Mouse (Mus musculus): ENCODE data around the gene Scyl1. TPM values are rescaled to one million over a fixed set of nuclear protein-coding genes. Genes with fewer than 3 reads are reported as not detected.
"Not testable (repeated sequence)": the region's sequence is repeated elsewhere in the genome, so short reads cannot be mapped to it uniquely, and the experiment has no call there.

Scyl1 gene
- 71.6 and 78.5 TPM in 2 replicates for polyA plus RNA-seq (2016; fragmentation: Nextera tagmentation; extraction: Ambion mirVana)

DNA sequence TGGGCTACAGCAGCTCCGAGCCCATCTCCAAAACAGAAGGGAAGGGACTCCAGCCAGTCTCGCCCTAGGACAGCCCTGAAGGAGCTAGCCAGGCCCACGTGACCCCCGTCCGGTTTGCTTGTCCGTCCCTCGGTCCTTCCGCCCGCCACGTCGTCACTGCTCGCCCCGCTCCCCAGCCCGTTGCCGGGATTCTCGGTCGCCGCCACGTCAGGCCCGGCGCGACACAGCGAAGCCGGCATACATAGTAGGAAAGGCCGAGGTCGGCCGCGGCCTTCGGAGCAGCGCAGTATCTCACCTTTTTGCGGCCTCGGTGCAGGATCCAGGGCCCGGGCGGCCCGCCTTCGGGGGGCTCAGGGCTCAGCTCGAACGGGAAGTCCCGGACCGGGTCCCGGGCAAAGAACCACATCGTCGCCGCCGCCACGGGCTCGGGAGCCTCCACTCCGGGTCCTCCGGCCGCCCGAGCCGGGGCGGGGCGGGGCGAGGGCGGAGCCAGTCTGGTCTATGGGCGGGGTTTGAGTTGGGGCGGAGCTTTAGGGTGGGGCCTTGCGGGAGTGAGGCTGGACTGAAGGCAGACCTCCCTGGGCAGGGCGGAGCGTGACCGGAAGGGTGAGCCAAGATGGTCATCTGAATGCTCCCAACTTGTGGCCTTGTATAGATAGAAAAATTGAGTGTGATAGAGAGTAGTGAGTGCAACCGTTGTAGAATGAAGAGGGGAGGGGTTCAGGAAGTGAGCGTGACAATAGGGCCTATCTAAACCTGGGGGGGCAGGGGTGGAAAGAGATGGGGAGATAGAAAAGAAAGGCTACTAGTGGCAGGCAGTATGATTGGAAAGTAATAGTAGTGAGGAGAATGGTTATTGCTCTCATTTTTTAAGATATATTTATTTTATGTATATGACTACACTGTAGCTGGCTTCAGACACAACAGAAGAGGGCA is at the start of gene Scyl1:
Gene Scyl1 (minus strand): TSS at position 495 of the 936 bp plus-strand sequence.
- Histone ChIP-seq H3K27me3 (ENCODE audit: low read depth, poor library complexity, severe bottlenecking) (no peaks in the 10 kb centered on the region), H3K36me3 (peaks cover 41% of the 10 kb centered on the region), H3K4me1 (peaks cover 17% of the 10 kb centered on the region), H3K9me3 (replicated peaks) (no peaks in the 10 kb centered on the region), H3K27ac (peak within 1 kb of the TSS; percentile 94), H3K4me3 (peak within 1 kb of the TSS; percentile 93)
- peak; percentile 96 for DNase-seq (ENCODE audit: low spot score)
- WGBS, result 1% methylated on average over 64 of the region's 64 CpGs

DNA sequence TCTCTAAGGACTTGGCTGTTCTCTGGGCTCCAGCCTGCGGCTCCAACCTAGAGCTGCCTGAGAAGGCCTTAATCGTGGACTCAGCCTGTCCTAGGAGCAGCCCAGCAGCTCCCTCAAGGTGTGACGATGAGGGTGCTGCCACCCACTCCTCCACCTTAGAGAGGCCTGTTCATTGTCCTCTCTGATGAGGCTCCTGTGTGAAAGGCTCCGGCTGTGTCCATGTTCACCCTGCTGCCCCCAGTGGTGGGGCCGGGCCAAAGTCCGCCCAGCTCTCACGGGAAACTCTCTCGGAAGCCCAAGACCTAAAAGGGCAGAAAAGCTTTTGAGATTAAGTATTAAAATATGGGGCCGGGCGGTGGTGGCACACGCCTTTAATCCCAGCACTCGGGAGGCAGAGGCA is 48.3 kb upstream of the Scyl1 start:
- no peak for DNase-seq (ENCODE audit: low spot score)

DNA sequence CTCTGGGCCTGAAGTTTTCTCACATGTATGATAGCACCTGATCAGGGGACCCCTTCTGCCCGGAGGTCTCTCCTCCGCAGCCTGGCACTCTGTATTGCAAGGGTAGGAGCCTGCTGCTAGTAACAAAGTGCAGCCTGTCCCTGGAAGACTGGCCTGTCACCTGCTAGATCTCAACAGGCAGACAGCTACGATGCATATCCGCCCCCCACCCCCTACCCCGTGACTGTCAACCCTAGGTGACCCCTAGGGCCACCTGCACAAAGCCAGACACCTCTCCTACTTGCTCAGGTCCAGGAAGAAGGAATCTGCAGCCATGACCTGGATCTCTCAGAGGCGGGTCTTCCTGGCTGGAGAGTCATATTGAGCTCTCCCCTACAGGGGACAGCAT is 47.4 kb upstream of the Scyl1 start:
- no peak for DNase-seq (ENCODE audit: low spot score)
- Histone ChIP-seq H3K27me3 (ENCODE audit: low read depth, poor library complexity, severe bottlenecking) (no peaks in the 10 kb centered on the region), H3K4me3 (no peak overlapping the region), H3K4me1 (peaks cover 38% of the 10 kb centered on the region), H3K9me3 (replicated peaks) (no peaks in the 10 kb centered on the region), H3K36me3 (no peaks in the 10 kb centered on the region), H3K27ac (peak overlapping the region; percentile 90)
- WGBS, result 81% methylated on average over 6 of the region's 6 CpGs

More for the DNA sequence above, 48.3 kb upstream of the Scyl1 start:
- Histone ChIP-seq H3K36me3 (no peaks in the 10 kb centered on the region), H3K27ac (peak overlapping the region; percentile 4; the same call in 1 of the 2 replicates), H3K4me1 (peaks cover 48% of the 10 kb centered on the region), H3K9me3 (replicated peaks) (no peaks in the 10 kb centered on the region), H3K4me3 (no peak overlapping the region), H3K27me3 (ENCODE audit: low read depth, poor library complexity, severe bottlenecking) (no peaks in the 10 kb centered on the region)
- WGBS, result 55% methylated on average over 12 of the region's 12 CpGs

DNA sequence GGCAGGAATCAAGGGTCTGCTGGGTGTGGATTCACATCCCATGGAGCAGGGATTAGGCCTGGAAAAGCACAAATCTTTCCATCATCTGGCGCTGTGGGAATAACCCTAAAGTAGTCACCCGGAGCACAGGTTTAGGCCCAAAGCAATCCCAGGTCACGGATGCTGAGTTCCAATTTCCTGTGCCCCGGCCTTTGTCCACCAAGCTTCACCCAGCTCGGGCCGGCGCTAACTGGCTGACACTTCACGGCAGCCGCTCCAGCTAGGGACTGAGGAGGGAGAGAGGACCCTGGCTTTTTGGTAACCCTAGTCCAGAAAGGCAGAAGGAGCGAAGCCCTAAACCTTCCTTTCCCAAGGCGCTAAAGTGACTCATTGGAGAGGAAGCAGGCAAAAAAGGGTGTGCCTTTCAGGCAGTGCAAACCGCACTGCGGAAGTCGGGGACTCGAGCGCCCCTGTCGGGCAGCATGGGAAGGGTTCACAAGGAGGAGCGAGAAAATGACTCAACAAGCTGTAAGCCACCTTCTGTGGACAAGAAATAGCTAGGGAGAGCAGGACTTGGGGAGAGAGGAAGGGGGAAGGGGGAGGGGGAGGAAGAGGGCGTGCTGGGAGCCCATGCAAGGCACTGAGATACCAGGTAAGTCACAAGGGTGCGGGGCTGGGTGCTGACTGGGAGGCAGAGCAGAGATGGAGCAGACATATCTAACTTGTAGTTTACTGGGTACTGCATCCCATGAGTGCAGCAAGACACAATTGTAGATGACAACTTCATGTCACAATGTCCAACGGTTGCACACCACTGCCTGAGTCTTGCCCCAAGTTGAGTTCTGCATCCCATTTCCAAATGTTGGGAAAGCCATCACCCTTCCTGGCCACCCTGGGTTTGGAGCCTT is 46.7 kb upstream of the Scyl1 start:
- Histone ChIP-seq H3K27me3 (ENCODE audit: low read depth, poor library complexity, severe bottlenecking) (no peaks in the 10 kb centered on the region), H3K36me3 (no peaks in the 10 kb centered on the region), H3K27ac (peak overlapping the region; percentile 90), H3K4me3 (peak overlapping the region; percentile 37), H3K9me3 (replicated peaks) (no peaks in the 10 kb centered on the region), H3K4me1 (peaks cover 32% of the 10 kb centered on the region)
- DNase-seq (ENCODE audit: low spot score), result peak; percentile 83
- 25% methylated on average over 21 of the region's 21 CpGs for WGBS

DNA sequence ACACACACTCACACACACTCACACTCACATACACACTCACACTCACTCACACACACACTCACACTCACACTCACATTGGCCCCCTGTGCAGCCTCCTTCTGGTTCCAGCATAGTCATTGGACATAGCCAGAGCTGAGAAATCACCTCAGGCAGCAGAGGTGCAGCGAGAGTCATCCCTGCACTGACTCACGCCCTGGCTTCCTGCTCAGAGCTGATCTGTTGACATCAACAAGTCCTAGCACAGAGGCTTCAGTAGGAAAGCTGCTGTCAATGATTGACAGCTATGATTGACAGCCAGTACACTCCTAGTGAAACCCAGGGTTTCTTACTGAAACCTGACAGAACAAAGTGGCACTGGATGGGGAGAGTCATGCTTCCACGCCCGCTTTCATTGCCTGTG is 44.7 kb upstream of the Scyl1 start:
- H3K4me1 ChIP-seq, result peaks cover 39% of the 10 kb centered on the region
- no peak overlapping the region for H3K4me3 ChIP-seq
- H3K9me3 ChIP-seq (replicated peaks), result no peaks in the 10 kb centered on the region
- H3K36me3 ChIP-seq, result no peaks in the 10 kb centered on the region
- H3K27ac ChIP-seq, result no peak overlapping the region
- 76% methylated on average over 4 of the region's 4 CpGs for WGBS
- no peak for DNase-seq (ENCODE audit: low spot score)
- H3K27me3 ChIP-seq (ENCODE audit: low read depth, poor library complexity, severe bottlenecking), result no peaks in the 10 kb centered on the region

DNA sequence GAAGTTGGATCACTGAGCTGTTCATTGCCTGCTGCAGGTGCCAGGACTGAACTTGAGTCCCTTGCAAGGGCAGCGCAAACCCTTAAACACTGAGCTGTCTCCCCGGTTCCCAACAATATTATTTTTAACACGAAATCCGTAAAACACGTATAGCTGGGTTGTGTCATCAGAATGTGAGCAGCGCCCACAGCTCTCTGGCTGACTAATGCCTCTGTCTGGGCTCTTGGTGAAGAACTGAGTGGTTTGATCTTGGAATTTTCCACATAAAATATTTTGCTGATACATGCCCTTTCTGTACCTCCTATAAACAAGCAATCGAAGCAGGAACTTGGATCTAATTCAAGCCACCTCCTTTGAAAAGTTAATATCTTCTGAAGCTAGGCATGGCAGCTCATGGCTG is 43.8 kb upstream of the Scyl1 start:
- no peaks in the 10 kb centered on the region for H3K9me3 ChIP-seq (replicated peaks)
- no peak overlapping the region for H3K4me3 ChIP-seq
- no peaks in the 10 kb centered on the region for H3K27me3 ChIP-seq (ENCODE audit: low read depth, poor library complexity, severe bottlenecking)
- no peaks in the 10 kb centered on the region for H3K36me3 ChIP-seq
- 91% methylated on average over 7 of the region's 7 CpGs for WGBS
- peaks cover 48% of the 10 kb centered on the region for H3K4me1 ChIP-seq
- no peak for DNase-seq (ENCODE audit: low spot score)
- no peak overlapping the region for H3K27ac ChIP-seq

DNA sequence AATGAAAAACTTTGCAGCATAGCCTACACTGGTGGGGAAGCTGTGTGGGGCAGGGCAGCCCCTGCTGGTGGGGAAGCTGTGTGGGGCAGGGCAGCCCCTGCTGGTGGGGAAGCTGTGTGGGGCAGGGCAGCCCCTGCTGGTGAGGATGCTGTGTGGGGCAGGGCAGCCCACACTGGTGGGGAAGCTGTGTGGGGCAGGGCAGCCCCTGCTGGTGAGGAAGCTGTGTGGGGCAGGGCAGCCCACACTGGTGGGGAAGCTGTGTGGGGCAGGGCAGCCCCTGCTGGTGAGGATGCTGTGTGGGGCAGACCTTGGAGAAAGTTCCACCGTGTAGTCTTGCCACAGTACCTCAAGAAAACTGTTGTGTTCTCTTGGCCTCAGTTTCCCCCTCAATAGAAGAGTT is 42.8 kb upstream of the Scyl1 start:
- peaks cover 53% of the 10 kb centered on the region for H3K4me1 ChIP-seq
- not testable (repeated sequence) for H3K36me3 ChIP-seq; H3K9me3 ChIP-seq (replicated peaks); H3K4me3 ChIP-seq; H3K27ac ChIP-seq; H3K27me3 ChIP-seq (ENCODE audit: low read depth, poor library complexity, severe bottlenecking); DNase-seq (ENCODE audit: low spot score)
- 66% methylated on average over 1 of the region's 1 CpGs for WGBS

DNA sequence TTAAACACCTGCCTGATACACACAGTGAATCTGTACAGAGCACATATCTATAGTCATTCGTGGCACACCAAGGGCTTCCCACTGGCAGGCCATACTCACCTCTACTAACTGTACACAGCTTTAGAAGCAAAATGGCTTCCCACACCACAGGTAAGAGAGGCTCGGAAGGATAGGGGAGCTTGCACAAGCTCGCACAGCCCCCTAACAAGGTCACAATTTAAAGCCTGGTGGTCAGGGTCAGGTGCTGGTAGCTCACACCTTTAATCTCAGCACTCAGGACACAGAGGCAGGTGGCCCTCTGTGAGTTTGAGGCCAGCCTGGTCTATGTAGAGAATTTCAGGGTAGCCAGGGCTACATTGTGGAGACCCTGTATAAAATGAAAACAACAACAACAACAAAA is 42.3 kb upstream of the Scyl1 start:
- Histone ChIP-seq H3K36me3 (no peaks in the 10 kb centered on the region), H3K4me3 (no peak overlapping the region), H3K27me3 (ENCODE audit: low read depth, poor library complexity, severe bottlenecking) (no peaks in the 10 kb centered on the region), H3K4me1 (peaks cover 54% of the 10 kb centered on the region), H3K27ac (no peak overlapping the region), H3K9me3 (replicated peaks) (no peaks in the 10 kb centered on the region)
- DNase-seq (ENCODE audit: low spot score), result no peak
- WGBS, result 93% methylated on average over 3 of the region's 3 CpGs

DNA sequence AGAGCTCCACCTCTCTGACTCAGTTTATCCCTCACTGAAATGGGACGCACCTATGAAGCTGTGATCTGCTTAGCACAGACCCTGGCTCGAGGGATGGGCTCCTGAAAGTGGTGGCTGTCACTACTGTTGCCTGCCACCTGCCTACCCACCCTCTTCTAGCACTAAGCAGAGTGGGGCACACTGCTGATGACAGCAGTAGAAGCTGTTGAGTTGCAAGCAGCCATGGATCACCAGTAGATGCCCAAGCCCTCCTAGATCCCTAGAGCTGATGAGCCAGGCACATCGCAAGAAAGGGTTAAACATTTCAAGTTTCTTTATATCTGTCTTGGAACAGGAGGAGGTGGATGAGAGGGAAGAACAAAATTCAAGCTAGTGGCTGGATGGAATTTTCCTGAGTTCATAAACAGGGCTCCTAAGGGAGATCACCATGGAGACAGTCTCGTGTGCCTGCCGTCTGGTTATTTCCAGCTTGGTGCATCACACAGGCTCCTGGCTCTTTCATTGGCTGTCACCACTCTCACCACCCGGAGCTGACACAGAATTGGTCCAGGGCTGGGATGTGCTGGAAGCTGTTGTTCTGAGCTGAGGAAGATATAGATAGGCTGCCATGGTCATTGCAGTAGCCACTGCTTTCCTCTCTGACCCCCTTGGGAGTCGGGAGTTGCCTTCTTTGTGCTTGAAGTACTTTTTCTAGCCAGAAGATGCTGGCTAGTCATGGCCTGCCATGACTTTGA is 40.7 kb upstream of the Scyl1 start:
- 58% methylated on average over 7 of the region's 7 CpGs for WGBS
- Histone ChIP-seq H3K9me3 (replicated peaks) (no peaks in the 10 kb centered on the region), H3K27ac (peak overlapping the region; percentile 74), H3K36me3 (no peaks in the 10 kb centered on the region), H3K4me1 (peaks cover 58% of the 10 kb centered on the region), H3K4me3 (no peak overlapping the region), H3K27me3 (ENCODE audit: low read depth, poor library complexity, severe bottlenecking) (no peaks in the 10 kb centered on the region)
- no peak for DNase-seq (ENCODE audit: low spot score)

DNA sequence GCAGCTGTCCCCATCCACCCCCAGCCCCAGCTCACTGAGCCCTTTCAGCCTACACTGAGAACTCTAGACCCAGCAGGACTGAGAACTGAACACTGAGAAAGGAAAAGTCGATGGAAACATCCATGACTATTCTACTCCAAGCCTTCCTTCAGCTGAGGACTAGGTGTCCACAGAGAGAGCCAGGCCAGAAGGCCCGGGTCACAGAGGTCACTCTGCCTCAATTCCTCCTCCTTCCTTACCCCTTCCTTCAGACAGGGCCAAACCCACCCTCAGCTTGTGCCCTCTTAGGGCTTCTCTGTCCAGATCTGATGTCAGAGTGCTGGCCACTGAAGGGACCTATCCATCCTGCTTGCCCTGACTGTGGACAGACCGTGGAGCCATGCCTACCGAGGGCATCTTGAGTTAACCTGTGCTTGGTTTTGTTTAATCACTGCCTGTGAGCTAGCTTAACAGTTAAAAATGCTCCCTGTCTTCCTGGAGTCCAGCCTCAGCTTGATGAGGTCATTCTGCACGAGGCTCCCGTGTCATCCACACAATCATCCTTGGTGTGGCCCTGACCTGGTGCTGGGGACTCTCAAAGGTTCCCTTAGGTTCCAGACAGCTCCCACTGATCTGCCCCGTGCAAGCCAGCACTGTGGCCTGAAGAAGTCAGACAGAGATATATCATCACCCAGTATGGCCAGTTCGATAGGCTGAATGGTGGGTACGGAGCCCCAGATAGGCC is 39.8 kb upstream of the Scyl1 start:
- no peaks in the 10 kb centered on the region for H3K27me3 ChIP-seq (ENCODE audit: low read depth, poor library complexity, severe bottlenecking)
- DNase-seq (ENCODE audit: low spot score), result no peak
- peaks cover 67% of the 10 kb centered on the region for H3K4me1 ChIP-seq
- H3K36me3 ChIP-seq, result no peaks in the 10 kb centered on the region
- H3K4me3 ChIP-seq, result no peak overlapping the region
- no peaks in the 10 kb centered on the region for H3K9me3 ChIP-seq (replicated peaks)
- 79% methylated on average over 9 of the region's 9 CpGs for WGBS
- H3K27ac ChIP-seq, result peak overlapping the region; percentile 74

DNA sequence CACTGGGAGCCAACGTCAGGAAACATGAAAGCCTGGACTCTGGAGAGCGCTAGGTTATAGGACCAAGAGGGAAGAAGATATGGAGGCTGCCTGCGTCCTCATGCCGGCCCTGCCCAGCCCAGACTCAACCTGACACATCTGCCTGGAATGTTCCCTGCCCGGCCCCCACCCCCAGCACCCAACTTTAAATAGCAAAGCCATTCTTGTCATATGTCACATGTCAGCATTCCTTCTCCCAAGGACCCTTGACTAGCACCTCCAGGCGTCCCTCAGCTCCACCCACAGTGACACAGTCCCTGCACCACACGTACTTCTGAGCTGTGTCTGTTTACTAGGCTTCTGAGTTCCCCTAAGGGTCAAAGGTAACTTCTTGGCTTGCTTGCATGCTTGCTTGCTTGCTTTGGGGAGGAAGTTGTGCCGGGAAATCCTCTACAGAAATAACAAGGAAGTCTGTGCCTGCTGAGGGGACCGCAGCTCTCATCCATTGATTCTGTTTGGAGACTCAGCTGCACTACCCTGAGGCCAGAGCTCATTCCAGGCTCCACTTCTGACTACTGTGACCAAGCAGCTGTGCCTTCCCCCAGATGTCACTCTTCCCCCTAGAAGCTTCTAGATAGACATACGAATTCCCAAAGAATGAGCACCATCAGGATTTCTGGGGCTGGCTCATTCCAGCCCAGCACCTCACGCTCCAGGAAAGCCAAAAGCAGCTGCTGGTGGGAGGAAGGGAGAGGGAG is 39.1 kb upstream of the Scyl1 start:
- no peak for DNase-seq (ENCODE audit: low spot score)

More for the DNA sequence above, 39.1 kb upstream of the Scyl1 start:
- no peaks in the 10 kb centered on the region for H3K36me3 ChIP-seq
- no peaks in the 10 kb centered on the region for H3K27me3 ChIP-seq (ENCODE audit: low read depth, poor library complexity, severe bottlenecking)
- WGBS, result 45% methylated on average over 11 of the region's 11 CpGs
- peaks cover 72% of the 10 kb centered on the region for H3K4me1 ChIP-seq
- peak overlapping the region; percentile 74 for H3K27ac ChIP-seq
- peak overlapping the region; percentile 8; the same call in 1 of the 2 replicates for H3K4me3 ChIP-seq
- H3K9me3 ChIP-seq (replicated peaks), result no peaks in the 10 kb centered on the region

All from limb, embryonic 10.5 days (tissue).